Mouse (Mus musculus): ENCODE measurements around the gene Rabggtb.

Rabggtb gene

DNA sequence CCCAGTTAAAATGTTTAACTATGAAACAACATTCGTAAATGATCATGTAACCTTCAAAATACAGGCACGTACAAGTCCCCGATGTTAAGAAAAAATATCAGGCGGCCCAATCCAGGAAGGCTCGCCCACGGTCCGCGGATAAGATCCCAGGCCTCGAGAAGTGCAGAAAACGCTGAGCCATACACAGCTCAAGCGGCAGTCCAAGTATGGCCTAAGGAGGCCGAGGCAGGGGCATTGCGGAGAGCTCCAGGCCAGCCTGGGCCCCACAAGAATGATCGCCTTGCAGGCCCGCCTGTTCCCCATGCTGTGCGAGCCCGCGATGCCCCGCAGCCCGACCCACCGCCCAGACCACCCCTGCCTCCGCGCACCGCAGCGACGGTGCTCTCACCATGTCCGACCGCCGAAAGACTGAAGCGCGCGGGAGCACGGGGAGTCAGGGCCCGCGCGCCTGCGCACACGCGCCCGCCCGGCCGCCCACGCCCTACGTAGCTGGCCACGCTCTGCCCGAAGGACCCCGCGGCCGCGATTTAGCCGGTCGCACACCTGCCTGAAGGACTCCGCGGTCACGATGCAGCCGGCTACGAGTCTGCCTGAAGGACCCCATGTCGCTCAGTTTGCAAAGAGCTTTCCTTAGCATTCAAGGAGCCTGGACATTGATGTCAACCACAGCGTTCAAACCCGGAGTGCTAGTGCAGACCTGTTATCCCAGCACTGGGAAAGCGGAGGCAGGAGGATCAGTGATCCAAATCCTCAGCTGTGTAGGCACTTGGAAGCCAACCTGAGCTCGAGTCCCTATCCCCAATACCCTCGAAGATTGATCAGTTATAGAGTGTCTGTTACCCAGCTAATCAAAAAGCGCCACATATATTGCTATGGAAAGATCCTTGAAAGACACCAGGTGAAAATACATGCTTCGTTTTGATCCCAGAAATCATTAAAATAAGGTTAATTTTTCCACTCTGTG lies at the start of gene Rabggtb:
TSS of gene Rabggtb (minus strand) at position 464 of the 964 bp plus-strand sequence.
- peak; percentile 90 to 91 for DNase-seq (ENCODE audit: low spot score in 2 of 2)

DNA sequence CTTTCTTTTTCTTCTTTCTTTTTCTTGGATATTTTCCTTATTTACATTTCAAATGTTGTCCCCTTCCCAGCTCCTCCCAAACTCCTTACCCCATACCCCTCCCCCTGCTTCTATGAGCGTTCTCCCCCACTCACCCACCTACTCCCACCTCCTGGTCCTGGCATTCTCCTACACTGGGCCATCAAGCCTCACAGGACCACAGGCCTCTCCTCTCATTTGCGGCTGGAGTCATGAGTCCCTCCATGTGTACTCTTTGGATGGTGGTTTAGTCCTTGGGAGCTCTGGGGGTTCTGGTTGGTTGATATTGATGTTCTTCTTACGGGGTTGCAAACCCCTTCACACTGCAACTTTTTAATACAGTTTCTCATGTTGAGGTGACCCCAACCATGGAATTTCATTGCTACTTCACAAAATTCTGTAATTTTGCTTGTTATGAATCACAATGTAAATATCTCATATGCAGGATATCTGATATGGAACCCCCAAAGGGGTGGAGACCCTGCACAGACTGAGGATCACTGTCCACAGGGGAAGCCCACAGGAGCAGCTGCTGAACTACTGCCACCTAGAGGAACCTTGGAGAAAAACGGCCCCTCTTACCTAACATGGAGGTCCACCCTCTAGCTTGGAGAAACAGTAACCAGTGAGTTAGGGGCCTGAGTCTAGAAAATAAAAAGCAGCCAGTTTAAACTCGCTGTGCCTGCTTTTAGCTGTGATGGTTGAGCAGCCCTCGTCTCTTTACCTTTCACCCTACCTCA lies 49.0 kb upstream of the Rabggtb start:
- no peak for DNase-seq (ENCODE audit: low spot score in 2 of 2)

- no peak for DNase-seq (ENCODE audit: low spot score in 2 of 2)
Observed at GRCm38 (mm10) chr3:153960884-153961283, 48.1 kb upstream of the Rabggtb start.

DNA sequence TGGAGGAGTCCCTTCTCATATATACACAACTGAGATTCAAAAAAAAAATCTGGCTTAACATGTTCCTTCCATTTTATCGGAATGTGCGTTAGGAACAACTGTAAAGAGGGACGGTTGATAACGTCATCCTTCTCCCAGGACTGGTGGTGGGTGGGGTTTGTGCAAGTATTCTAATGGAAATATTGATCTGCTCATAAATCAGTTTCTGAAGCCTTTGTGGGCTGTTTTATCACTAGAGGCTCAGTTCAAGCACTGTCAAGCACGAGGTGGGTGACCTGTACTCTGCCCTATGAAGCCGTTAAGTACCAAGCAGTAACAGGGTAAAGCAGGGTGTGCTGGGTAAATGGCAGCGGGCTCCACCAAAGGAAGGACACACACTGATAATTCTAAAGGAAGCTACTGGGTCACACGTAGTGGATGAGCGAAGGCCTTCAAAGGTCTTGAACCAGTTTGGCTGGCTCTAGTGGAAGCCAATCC lies 47.0 kb upstream of the Rabggtb start:
- DNase-seq (ENCODE audit: low spot score in 2 of 2): no peak

DNA sequence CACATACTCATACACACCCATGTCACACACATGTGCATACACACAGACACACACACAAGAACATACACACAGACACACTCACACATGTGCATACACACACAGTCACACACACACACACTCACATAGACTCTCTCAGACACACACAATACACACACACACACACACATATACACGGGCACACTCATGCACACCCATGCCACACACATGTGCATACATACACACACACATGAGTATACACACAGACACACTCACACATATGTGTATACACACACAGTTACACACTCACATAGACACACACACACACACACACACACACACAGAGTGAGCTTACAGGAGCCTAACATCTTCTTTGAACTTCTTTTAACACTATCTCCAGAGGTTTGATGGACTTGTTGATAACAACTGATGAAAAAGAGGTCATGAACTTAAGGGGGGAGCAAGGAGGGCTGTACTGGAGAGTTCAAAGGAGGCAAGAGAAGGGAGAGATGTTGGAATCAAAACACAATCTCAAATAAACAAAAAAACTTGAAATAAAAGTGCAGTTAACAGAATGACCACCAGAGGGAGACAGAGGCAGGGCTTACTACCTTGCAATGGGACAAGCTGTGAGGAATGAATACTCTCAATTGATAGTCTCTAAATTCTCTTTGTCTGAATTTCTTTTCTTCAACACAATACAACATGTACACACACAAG lies 46.4 kb upstream of the Rabggtb start:
- no peak for DNase-seq (ENCODE audit: low spot score in 2 of 2)

DNA sequence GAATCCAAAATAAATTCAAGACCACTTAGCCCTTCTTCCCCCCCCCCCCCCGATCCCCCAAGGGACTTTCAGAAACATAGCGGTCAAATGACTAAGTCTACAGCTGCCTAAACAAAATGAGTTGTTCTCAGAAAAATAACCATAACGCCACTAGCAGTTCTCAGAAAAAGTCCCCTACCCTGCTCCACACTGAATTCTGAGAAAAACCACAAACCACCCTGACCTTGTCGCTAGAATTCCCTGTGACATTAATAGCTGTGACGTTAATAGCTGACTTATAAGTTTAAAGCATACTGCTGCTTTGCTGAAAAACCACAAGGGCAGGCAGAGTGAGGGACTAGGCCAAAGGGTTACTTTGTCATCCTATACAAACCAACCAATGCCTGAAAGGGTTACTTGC lies 45.1 kb upstream of the Rabggtb start:
- DNase-seq (ENCODE audit: low spot score in 2 of 2): no peak

GRCm38 (mm10) chr3:153948176-153948575 lies 35.4 kb upstream of the Rabggtb start:
- DNase-seq (ENCODE audit: low spot score in 2 of 2): no peak

- no peak for DNase-seq (ENCODE audit: low spot score in 2 of 2)
Observed at GRCm38 (mm10) chr3:153947271-153947670, 34.5 kb upstream of the Rabggtb start.

DNA sequence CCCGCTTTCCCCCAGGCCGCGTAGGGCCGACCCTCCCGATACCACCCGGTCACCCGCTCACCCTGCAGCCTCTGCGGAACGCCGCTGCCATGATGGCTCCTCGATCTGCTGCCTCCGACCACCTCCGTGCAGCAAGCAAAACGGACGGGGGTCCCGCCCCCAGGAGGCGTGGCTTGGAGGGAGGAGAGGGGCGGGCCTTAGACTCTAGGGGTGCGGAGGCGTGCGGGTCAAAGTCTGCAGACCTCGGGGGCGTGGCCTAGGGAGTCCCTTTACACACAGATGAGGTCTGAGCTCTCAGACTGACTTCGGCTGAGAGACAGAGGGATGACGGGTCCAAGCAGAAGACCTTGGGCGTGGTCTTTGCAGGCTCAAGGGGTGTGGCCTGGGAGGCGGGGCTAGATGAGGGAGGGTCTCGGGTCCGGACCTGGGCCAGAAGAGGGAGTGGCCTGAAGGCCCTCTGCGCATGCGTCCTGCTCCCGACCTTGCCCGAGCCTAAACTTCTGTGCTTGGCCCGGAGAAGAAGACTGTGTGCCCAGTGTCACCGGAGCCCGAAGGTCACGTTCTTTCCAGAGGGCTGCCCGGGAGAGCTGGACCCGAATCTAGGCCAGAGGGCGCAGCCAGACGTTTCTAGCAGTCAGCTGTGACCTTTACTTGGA lies 31.7 kb upstream of the Rabggtb start, which contains the start of gene Acadm:
TSS of gene Acadm (minus strand) at position 298 of the 656 bp plus-strand sequence.
- DNase-seq (ENCODE audit: low spot score in 2 of 2): peak; percentile 86 to 89

- DNase-seq (ENCODE audit: low spot score in 2 of 2): no peak
Observed at GRCm38 (mm10) chr3:153943901-153944334, 31.1 kb upstream of the Rabggtb start.

- no peak for DNase-seq (ENCODE audit: low spot score in 2 of 2)
Observed at GRCm38 (mm10) chr3:153943003-153943640, 30.3 kb upstream of the Rabggtb start.

- no peak for DNase-seq (ENCODE audit: low spot score in 2 of 2)
Observed at GRCm38 (mm10) chr3:153941613-153942012, 28.8 kb upstream of the Rabggtb start.

DNA sequence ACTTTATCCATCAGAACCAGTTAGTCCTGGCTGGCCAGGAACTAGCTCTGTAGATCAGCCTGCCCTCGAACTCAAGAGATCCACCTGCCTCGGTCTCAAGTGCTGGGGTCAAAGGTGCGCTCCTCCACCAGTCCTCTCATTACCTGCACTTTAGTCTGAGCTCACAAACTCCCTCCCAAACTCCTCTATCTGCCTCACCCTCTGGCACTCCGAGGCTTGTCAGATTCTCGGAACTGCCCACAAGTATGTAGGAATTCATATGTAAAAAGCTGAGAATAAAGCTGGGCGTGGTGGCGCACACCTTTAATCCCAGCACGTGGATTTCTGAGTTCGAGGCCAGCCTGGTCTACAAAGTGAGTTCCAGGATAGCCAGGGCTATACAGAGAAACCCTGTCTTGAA lies 27.7 kb upstream of the Rabggtb start:
- DNase-seq (ENCODE audit: low spot score in 2 of 2): no peak

DNA sequence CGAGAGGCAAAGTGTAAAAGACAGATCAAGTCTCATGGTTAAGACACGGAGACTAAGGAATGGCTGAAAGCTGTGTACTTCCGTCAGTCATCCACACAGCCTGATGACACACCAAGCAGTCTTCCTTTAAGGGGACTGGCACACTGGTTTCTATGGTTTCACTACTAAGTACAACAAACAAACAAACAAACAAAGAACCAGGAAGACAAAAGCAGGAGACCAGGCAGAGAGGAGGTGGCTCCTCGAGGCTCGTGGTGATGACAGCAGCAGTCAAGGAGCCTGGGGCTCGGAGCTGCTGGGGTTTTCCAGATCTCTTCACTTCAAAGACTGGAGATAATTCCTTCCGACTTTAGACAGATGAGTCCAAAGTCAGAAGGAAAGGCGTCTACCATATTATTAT lies 27.2 kb upstream of the Rabggtb start:
- DNase-seq (ENCODE audit: low spot score in 2 of 2): no peak

- no peak for DNase-seq (ENCODE audit: low spot score in 2 of 2)
Observed at GRCm38 (mm10) chr3:153937116-153937810, 24.5 kb upstream of the Rabggtb start.

DNA sequence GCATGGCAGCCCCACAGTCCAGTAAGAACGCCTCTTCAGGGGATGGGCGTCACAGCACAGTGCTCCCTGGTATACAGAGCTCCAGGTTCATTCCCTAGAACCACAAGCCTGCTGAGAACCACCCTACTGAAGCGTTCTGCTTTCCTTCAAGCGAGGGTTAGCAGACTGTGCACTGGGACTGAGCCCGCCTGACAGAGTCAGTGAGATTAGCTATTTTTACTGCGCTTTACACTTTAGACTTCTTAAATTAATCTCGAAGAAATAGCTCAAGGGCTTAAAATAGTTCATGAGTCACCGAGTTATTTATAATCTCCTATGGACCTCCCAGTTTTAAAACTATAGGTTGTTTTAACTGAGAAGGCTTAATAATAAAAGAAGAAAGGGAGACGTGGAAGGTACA lies 23.1 kb upstream of the Rabggtb start:
- DNase-seq (ENCODE audit: low spot score in 2 of 2): no peak

- DNase-seq (ENCODE audit: low spot score in 2 of 2): no peak
Observed at GRCm38 (mm10) chr3:153932461-153932860, 19.7 kb upstream of the Rabggtb start.

DNA sequence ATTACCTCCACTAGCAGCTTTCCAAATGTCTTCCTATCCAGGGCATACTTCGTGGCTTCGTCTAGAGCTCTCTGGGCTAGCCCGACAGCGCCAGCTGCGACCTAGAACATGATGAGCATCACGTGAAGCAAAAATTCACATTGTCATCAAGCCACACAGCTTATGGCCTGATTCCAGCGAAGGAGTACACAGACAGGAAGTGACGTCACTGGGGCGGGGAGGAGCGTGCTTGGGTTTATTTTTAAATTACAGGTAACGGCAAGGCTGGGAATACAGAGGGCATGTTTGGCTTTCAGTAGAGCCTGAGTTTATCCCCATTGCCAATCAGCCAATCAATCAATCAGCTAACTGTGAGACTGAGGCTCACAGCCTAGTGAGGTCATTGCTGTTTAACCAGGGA lies 16.7 kb upstream of the Rabggtb start:
- DNase-seq (ENCODE audit: low spot score in 2 of 2): no peak

DNA sequence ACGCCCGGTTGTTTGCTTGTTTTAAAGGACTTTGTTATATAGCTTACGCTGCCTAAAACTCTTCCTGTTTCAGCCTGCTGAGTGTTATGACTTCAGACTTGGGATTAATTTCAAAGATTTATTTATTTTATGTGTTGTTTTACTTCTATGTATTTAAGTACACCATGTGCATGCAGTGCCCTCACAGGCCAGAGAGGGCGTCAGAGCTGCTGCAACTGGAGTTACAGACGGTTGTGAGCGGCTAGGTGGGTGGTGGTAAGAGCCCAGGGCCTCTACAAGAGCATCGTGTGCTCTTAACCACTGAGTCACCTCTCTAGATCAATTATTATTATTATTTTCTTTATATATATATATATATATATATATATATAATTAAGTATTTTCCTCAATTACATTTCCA lies 13.5 kb upstream of the Rabggtb start:
- no peak for DNase-seq (ENCODE audit: low spot score in 2 of 2)

Measured in frontal cortex, postnatal 14 days (tissue).